Mouse (Mus musculus) spleen, adult 2 months (tissue): ENCODE data around the gene St6galnac3.

Source experiments
- CTCF ChIP-seq: fragments of 200-500 bp; IDR thresholded peaks from 2 replicates; pipeline ENCODE4 v1.5.1; 2011; ENCODE audit warnings: mild to moderate bottlenecking, inconsistent platforms; ENCODE audit not compliant: insufficient read depth, insufficient read length, insufficient replicate concordance; ENCODE audit errors: extremely low read depth
- POLR2A ChIP-seq: fragments of 200-500 bp; IDR thresholded peaks from 2 replicates; pipeline ENCODE4 v1.6.1; 2011; ENCODE audit warnings: low read depth, low read length, inconsistent platforms

- no peak for TF ChIP-seq CTCF
- TF ChIP-seq POLR2A, result no peak
Measured at GRCm38 (mm10) chr3:153452299-153452996, 272.5 kb downstream of the St6galnac3 start.
